Mouse (Mus musculus) ES-E14 (cell line): Measurements from ENCODE around the gene Tnfsfm13.

Source experiments
- CHD2 ChIP-seq: IDR thresholded peaks from 2 replicates; pipeline ENCODE4 v1.6.1; 2014; ENCODE audit warnings: mild to moderate bottlenecking, low read depth, low read length, inconsistent platforms
- MAFK ChIP-seq: IDR thresholded peaks from 2 replicates; pipeline ENCODE4 v1.6.1; 2014; ENCODE audit warnings: mild to moderate bottlenecking, low read depth, low read length, inconsistent platforms; ENCODE audit not compliant: insufficient read depth
- ZC3H11A ChIP-seq: IDR thresholded peaks from 2 replicates; pipeline ENCODE4 v1.6.1; 2012; ENCODE audit warnings: low read depth, mild to moderate bottlenecking, inconsistent platforms, low read length, borderline replicate concordance
- ZNF384 ChIP-seq: IDR thresholded peaks from 2 replicates; pipeline ENCODE4 v1.6.1; 2012; ENCODE audit warnings: low read depth, low read length, inconsistent platforms

- TF ChIP-seq ZC3H11A = no peak
- no peak for TF ChIP-seq CHD2
- no peak for TF ChIP-seq ZNF384
- TF ChIP-seq MAFK = no peak
Observed at GRCm38 (mm10) chr11:69685526-69686148, 10.3 kb downstream of the Tnfsfm13 start, which contains the start of gene Tnfsf13.
